Mouse (Mus musculus) adrenal gland, postnatal 10 days (tissue): ENCODE measurements around the gene Spata7. TPM values are rescaled to one million over a fixed set of nuclear protein-coding genes. Genes with fewer than 3 reads are reported as not detected.
"Not testable (repeated sequence)": the region's sequence is repeated elsewhere in the genome, so short reads cannot be mapped to it uniquely, and the experiment has no call there.

Source experiments
- DNase-seq: peaks from one replicate; pipeline ENCODE4 v3.0.0; 2021; ENCODE audit warnings: mixed read lengths
- long read RNA-seq, 2 experiments: library from polyadenylated mRNA; stranded (forward); transcript quantifications; one replicate each; pipeline ENCODE4 v2.0.0; 2021
- total RNA-seq, 2 experiments: library from RNA; stranded (reverse); gene quantifications; 2 replicates each; pipeline ENCODE4 v1.2.3; 2021

Spata7 gene
- total RNA-seq, result 10 to 100 TPM in 1 of 2 experiments, 1 to 10 TPM in 1; 7.7 to 10.8 TPM
- long read RNA-seq, experiment 1, partial matches to known transcripts, result 0 of 13 reads
- long read RNA-seq, experiment 1, other reads (novel, unspliced or antisense), result 8 of 13 reads
- long read RNA-seq, experiment 2, partial matches to known transcripts, result 0 of 4 reads
- long read RNA-seq, experiment 2, other reads (novel, unspliced or antisense), result 2 of 4 reads

GRCm38 (mm10) chr12:98627392-98628259 is at the start of gene Spata7:
Gene Spata7, plus strand, starts transcription at chr12:98628157.
- peak; percentile 91 for DNase-seq

DNA sequence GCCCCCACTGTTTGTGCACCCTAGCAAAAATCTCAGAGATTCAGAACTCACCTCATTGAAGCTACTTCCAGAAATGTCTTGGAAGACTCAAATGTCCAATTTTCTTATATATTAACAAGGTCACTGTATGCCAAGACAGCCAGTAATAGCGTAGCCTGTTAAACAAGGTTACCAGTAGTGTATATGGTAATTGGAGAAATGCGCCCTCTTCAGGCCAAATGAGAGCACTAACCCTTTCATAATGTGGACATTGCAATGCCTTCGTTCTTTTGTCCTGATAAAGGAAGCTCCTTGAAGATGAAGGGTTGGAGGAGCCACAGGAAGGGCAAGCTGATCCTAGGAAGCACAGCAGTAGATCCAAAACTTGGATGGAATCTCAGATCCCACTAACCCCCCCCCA is 42.7 kb upstream of the Spata7 start:
- no peak for DNase-seq

DNA sequence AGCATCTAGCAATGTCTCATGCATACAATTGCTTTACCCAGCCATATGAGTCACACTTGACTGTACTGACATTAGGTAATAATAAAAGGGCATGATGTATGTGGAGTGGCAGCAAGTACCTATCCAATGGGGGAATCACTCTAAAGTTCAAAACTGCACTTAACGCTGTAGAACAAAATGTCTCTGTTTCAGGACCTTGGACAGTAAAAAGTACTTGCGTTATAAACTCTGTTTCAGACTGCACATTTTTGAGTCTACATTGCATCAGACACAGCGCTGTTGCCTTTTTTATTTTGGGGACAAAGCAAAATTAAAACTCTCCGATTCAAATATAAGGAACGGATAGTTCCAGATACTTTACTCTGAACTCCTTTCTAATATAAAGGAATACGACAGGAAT is 39.4 kb upstream of the Spata7 start:
- no peak for DNase-seq

DNA sequence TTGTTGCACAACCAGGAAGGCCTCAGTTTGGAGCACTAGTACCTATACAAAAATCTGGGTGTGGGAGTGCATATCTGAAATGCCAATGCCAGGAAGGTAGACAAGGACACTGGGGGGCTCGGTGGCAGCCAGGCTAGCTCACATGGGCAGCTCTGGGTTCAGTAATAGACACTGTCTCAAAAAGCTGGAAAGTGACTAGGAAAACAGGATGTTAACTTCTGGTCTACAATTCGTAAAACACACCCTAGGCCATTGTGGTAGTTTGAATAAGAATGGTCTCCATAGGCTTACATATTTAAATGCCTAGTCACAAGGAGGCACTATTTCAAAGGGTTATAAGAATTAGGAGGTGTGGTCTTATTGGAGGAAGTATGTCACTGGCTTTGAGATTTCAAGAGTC is 36.9 kb upstream of the Spata7 start:
- DNase-seq, result no peak

- DNase-seq, result no peak
Observed at GRCm38 (mm10) chr12:98600861-98601260, 27.1 kb upstream of the Spata7 start.

- DNase-seq, result no peak
Observed at GRCm38 (mm10) chr12:98602114-98602513, 25.8 kb upstream of the Spata7 start.

DNA sequence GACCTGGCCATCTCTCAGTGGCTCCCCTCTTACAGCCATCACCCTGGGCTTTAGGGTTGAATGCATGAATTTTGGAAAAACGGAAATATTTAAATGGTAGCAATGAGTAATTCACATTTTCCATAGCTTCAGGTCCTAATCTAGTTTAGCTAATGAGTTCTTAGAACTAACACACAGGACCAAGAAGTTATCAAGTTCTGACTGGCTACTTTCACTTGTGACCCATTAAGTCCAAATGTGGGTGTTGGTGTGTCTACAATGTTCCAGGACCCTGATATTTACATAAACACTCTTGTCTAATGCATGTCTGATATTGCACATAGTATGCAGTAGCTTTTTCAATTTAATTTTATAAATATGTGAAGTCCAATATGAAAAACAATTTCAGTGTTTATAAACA is 22.7 kb upstream of the Spata7 start:
- no peak for DNase-seq

DNA sequence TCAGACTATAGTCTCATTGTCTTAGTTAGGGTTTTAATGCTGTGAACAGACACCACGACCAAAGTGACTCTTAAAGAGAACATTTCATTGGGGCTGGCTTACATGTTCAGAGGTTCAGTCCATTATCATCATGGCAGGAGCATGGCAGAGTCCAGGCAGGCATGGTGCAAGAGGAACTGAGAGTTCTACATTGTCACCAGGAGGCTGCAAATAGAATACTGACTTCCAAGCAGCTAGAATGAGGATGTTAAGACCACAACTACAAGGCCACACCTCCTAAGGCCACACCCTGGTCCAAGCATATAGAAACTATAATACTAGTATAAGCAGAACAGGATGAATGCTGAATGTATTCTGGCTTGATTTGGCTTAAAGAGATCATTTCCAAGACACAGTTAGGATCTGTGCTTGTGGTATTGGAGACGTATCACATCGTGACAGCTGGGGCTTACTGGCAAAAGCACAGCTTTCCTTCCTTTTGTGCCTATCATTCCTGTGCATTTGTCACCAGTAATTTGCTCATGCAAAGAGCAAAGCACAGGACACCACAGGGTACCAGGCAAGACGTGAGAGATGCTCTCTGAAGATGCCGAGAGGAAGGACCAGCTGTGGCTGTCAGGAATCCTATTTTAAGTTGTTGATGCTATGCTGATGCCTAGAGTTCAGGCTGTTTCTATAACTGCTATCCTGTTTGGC is 21.2 kb upstream of the Spata7 start:
- no peak for DNase-seq

GRCm38 (mm10) chr12:98610341-98610740 is 17.6 kb upstream of the Spata7 start:
- DNase-seq, result no peak

DNA sequence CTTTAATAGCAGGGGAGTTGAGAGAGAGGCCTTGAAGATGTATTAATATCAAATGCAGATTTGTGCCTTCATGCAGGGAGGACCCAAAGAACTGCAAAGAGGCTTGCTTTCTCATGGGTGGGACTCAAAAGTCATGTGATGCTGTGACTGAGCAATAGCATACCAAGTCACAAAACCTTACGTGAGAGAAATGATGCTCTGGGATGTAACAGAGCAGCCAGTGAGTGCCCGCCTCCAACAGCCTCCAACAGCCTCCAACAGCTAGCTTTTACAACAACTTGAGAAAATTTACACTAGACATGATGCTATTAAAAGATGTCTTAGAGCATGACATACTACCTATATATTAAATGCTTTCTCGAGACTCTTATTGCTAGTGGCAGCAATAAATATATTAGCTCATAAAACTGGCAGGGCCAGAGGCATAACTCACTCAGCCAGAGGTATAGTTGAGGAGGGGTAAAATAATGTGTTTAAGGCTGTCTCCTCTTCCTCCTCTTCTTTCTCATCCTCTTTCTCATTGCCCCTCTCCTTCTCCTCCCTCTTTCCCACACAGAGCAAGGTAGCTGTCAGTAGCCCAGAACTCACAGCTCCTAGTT is 12.9 kb upstream of the Spata7 start:
- DNase-seq, result no peak

DNA sequence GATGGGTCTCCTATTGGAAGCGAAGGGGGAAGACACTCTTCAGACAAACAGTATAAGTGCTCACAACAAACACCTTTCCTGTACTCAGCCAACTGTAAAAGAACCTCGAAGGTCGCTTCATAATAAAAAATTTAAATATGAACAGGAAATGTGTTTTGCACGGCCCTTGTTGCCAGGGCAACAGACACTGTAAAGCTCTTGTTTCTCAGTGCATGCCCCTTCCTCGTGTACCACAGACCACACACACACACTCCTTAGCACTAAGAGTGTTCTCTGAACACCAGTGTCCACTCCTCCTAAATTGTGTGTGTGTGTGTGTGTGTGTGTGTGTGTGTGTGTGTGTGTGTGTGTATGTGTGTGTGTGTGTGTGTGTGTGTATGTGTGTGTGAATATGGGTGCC is 12.2 kb upstream of the Spata7 start:
- no peak for DNase-seq

- DNase-seq, result peak; percentile 29
Observed at GRCm38 (mm10) chr12:98619496-98619895, 8.5 kb upstream of the Spata7 start.

DNA sequence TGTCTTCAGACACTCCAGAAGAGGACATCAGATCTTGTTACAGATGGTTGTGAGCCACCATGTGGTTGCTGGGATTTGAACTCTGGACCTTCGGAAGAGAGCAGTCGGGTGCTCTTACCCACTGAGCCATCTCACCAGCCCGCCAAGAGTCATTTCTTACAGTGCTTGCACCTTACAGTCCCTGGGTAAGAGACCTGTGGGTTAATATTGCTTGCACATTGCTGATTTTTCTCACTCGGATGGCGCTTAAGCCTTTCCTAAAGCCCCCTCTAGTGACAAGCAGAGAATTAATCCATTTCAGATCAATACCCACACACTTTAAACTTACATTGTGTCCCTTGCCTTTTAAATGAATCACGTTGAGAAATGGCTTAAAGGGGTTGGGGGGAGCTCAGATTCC is 7.0 kb upstream of the Spata7 start:
- DNase-seq, result not testable (repeated sequence)

- DNase-seq, result not testable (repeated sequence)
Observed at GRCm38 (mm10) chr12:98623266-98623665, 4.7 kb upstream of the Spata7 start.

DNA sequence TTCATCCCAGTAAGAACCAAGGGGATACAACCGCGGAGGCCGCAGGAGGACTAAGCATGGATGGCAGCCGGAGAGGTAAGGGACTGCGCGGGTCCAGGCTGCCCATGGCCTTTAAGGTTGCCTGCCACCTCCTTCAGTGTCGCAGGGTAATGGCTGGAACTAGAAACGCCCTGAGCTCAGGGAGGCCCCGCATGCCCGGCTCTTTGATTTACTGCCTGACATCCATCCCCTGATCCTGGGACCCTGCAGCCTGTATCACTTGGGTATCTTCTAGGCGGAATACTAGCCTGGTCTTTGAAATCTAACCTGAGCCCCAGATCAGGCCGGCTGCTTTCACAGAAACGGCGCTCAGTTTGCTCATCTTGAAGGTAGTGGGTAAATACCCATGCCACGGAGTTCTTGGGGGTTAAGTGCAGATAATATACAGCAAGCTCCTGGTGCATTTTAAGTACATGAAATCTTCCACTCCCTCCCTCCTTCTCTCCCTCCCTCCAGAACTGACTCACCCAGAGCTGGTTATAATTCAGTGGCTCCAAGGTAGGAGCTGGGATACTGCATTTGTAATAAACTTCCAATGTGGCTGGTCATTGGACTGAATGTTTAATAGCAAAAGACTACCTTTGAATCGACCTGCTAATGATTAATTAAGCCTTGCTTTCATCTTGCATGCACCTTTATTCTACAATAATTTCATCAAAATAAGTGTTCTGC is 458 bp downstream of the Spata7 start:
- no peak for DNase-seq

DNA sequence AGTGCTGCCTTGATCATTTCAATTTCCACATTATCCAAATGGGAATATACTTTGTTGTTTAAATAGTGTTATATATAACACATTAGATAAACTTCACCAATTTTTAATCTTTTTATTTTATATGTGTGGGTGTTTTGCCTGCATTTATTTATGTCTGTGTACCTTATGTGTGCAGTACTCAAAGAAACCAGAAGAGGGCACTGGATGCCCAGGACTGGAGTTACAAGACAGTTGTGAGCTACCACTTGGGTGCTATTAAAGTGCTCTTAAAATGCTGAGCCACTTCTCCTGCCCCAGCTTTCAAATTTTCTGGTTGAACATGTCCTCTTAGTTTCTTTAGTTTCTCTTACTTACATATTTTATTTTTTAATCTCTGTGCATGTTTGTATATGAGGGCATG is 16.9 kb downstream of the Spata7 start:
- no peak for DNase-seq

GRCm38 (mm10) chr12:98656873-98657272 is 28.9 kb downstream of the Spata7 start:
- DNase-seq, result no peak

- no peak for DNase-seq
Observed at GRCm38 (mm10) chr12:98662617-98663016, 34.7 kb downstream of the Spata7 start.

GRCm38 (mm10) chr12:98668132-98668814 is 40.3 kb downstream of the Spata7 start:
- DNase-seq, result peak; percentile 83

DNA sequence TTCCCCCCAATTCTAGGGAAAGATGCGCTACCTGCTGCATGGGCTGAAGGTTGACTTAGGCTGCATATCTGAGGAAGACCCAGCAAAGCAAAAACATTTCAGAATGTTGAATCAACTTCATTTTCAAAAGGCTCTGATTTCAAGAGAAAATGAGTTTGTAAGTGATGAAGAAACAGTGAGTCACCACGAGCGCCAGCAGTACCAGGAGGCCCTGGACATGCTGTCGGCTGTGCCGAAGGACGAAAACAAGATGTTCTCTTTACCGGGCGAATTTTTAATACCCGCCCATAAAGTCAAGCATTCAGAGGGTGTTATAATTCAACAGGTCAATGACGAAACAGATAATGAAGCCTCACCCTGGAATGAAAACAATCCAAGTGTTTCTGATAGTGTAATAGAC is 41.1 kb downstream of the Spata7 start:
- DNase-seq, result peak; percentile 29

DNA sequence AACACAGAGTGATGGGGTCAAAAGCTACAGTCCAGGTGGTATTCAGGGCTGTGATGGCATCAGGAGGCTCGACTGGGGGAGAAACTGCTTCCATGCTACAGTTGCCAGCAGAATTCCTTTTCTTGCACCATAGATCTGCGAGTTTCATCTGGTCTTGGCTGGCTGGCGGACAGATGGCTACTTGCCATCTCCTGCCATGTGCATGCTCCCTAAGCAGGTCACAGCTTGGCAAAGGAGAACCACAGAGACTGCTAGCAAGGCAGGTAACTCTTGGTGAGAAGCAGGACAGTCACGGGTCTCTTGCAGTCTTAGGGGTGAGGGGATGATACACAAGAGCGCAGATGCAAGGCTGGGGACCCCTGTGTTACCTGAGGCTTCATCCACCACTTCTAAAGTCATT is 41.9 kb downstream of the Spata7 start:
- DNase-seq, result peak; percentile 69

GRCm38 (mm10) chr12:98670429-98670828 is 42.5 kb downstream of the Spata7 start:
- no peak for DNase-seq
